Mouse (Mus musculus) forebrain, postnatal 0 days (tissue): ENCODE results near the gene Fam228b. TPM values are rescaled to one million over a fixed set of nuclear protein-coding genes. Genes with fewer than 3 reads are reported as not detected.
"Not testable (repeated sequence)": the region's sequence is repeated elsewhere in the genome, so short reads cannot be mapped to it uniquely, and the experiment has no call there.

Experiments used
- ATAC-seq: fragments of 200-750 bp; cut with Nextera tagmentation; 2 replicates; pipeline ENCODE4 v1.8.0; 2017; ENCODE audit warnings: mild to moderate bottlenecking, moderate library complexity
- DNase-seq: peaks from one replicate; pipeline ENCODE4 v3.0.0-alpha.2; 2015
- H3K27ac ChIP-seq: fragments of 300-500 bp; sonication (generic); 2 replicates; pipeline ENCODE4 v1.5.1; 2014; ENCODE audit warnings: low read depth, mild to moderate bottlenecking, antibody characterized with exemption, low read length, moderate library complexity, mixed read lengths
- H3K27me3 ChIP-seq: fragments of 300-500 bp; sonication (generic); 2 replicates; pipeline ENCODE4 v1.6.1; 2014; ENCODE audit warnings: mild to moderate bottlenecking, low read length, mixed read lengths; ENCODE audit not compliant: insufficient read depth
- H3K36me3 ChIP-seq: fragments of 300-500 bp; sonication (generic); 2 replicates; pipeline ENCODE4 v1.6.1; 2014; ENCODE audit warnings: mild to moderate bottlenecking, moderate library complexity; ENCODE audit not compliant: insufficient read depth
- H3K4me1 ChIP-seq: fragments of 300-500 bp; sonication (generic); 2 replicates; pipeline ENCODE4 v1.6.1; 2014; ENCODE audit warnings: antibody characterized with exemption; ENCODE audit not compliant: insufficient read depth
- H3K4me2 ChIP-seq: fragments of 300-500 bp; sonication (generic); 2 replicates; pipeline ENCODE4 v1.6.1; 2014; ENCODE audit warnings: low read depth, mild to moderate bottlenecking, moderate library complexity
- H3K4me3 ChIP-seq: fragments of 300-500 bp; sonication (generic); 2 replicates; pipeline ENCODE4 v1.5.1; 2014; ENCODE audit warnings: low read depth, low read length, mixed read lengths
- H3K9ac ChIP-seq: fragments of 300-500 bp; sonication (generic); 2 replicates; pipeline ENCODE4 v1.6.1; 2014; ENCODE audit warnings: mild to moderate bottlenecking
- H3K9me3 ChIP-seq: fragments of 300-500 bp; sonication (generic); 2 replicates; pipeline ENCODE4 v1.6.1; 2016; ENCODE audit warnings: low read length
- CTCF ChIP-seq: sonication (generic); IDR thresholded peaks from 2 replicates; pipeline ENCODE4 v1.5.1; 2016; ENCODE audit warnings: antibody characterized with exemption, control low read depth, low read depth
- WGBS: fragments of 180-500 bp; shearing (Covaris S2); extraction: QIAGEN DNeasy Blood & Tissue Kit; methylation state at CpG from one replicate; pipeline ENCODE4 v1.1.7; 2014; 5-methylcytosine and 5-hydroxymethylcytosine counted together
- polyA plus RNA-seq: library from polyadenylated mRNA; unstranded; fragments of >200 nt; fragmentation: Nextera tagmentation; extraction: Ambion mirVana; gene quantifications from 2 replicates; pipeline ENCODE4 v1.2.1, GENCODE M21; 2015
- total RNA-seq: library from RNA; depleted of rRNA; stranded (reverse); fragments of >200 nt; gene quantifications from 2 replicates; pipeline ENCODE4 v1.2.3, GENCODE M21; 2014

The Fam228b gene
- total and polyA plus RNA-seq, 2 experiments from 2014 or later, result 5.8 to 7.8 TPM

- Histone ChIP-seq H3K4me1 (no peaks in the 10 kb centered on the region), H3K27me3 (no peaks in the 10 kb centered on the region), H3K9me3 (no peaks in the 10 kb centered on the region), H3K4me2 (no peak overlapping the region), H3K4me3 (no peak overlapping the region), H3K27ac (no peak overlapping the region), H3K36me3 (no peaks in the 10 kb centered on the region), H3K9ac (no peak overlapping the region)
- ATAC-seq (no peak), DNase-seq (no peak)
- peak; percentile 53 for TF ChIP-seq CTCF
- 68% methylated on average over 1 of the region's 1 CpGs for WGBS
Observed at GRCm38 (mm10) chr12:4793718-4794117, 24.7 kb upstream of the Fam228b start.

- not testable (repeated sequence) for H3K4me3 ChIP-seq, H3K27ac ChIP-seq, H3K9me3 ChIP-seq, H3K4me1 ChIP-seq, H3K36me3 ChIP-seq, H3K27me3 ChIP-seq, H3K4me2 ChIP-seq, DNase-seq, ATAC-seq, H3K9ac ChIP-seq
- WGBS, result 97% methylated on average over 25 of the region's 25 CpGs
Observed at GRCm38 (mm10) chr12:4788128-4788527, 19.1 kb upstream of the Fam228b start.

- WGBS, result 77% methylated on average over 2 of the region's 2 CpGs
- no peaks in the 10 kb centered on the region for H3K27me3 ChIP-seq
- DNase-seq, result no peak
Observed at GRCm38 (mm10) chr12:4784466-4784865, 15.4 kb upstream of the Fam228b start.

GRCm38 (mm10) chr12:4783598-4783997 lies 14.5 kb upstream of the Fam228b start:
- no peak for DNase-seq
- Histone ChIP-seq H3K4me2 (no peak overlapping the region), H3K9me3 (no peaks in the 10 kb centered on the region), H3K9ac (no peak overlapping the region), H3K4me3 (no peak overlapping the region), H3K36me3 (no peaks in the 10 kb centered on the region), H3K27me3 (no peaks in the 10 kb centered on the region), H3K4me1 (no peaks in the 10 kb centered on the region), H3K27ac (no peak overlapping the region)
- WGBS, result 58% methylated on average over 5 of the region's 5 CpGs
- ATAC-seq, result no peak
- no peak for TF ChIP-seq CTCF

More at GRCm38 (mm10) chr12:4784466-4784865, 15.4 kb upstream of the Fam228b start:
- no peak for TF ChIP-seq CTCF
- Histone ChIP-seq H3K9ac (no peak overlapping the region), H3K4me3 (no peak overlapping the region), H3K36me3 (no peaks in the 10 kb centered on the region), H3K4me1 (no peaks in the 10 kb centered on the region), H3K27ac (no peak overlapping the region), H3K9me3 (no peaks in the 10 kb centered on the region), H3K4me2 (no peak overlapping the region)
- ATAC-seq, result no peak

- not testable (repeated sequence) for H3K4me3 ChIP-seq, H3K36me3 ChIP-seq, H3K4me1 ChIP-seq, DNase-seq, H3K27ac ChIP-seq, H3K4me2 ChIP-seq, ATAC-seq, H3K9me3 ChIP-seq, H3K9ac ChIP-seq, H3K27me3 ChIP-seq
- 84% methylated on average over 9 of the region's 9 CpGs for WGBS
Observed at GRCm38 (mm10) chr12:4781725-4782404, 12.8 kb upstream of the Fam228b start.

GRCm38 (mm10) chr12:4781270-4781669 lies 12.2 kb upstream of the Fam228b start:
- ATAC-seq, result no peak
- 86% methylated on average over 1 of the region's 1 CpGs for WGBS

GRCm38 (mm10) chr12:4780245-4780644 lies 11.2 kb upstream of the Fam228b start:
- Histone ChIP-seq H3K9me3 (no peaks in the 10 kb centered on the region), H3K9ac (no peak overlapping the region), H3K4me1 (no peaks in the 10 kb centered on the region), H3K4me3 (no peak overlapping the region), H3K27me3 (no peaks in the 10 kb centered on the region), H3K4me2 (no peak overlapping the region), H3K36me3 (no peaks in the 10 kb centered on the region), H3K27ac (no peak overlapping the region)
- no peak for DNase-seq
- no peak for ATAC-seq
- no peak for TF ChIP-seq CTCF
- WGBS, result 65% methylated on average over 2 of the region's 2 CpGs

More at GRCm38 (mm10) chr12:4781270-4781669, 12.2 kb upstream of the Fam228b start:
- Histone ChIP-seq H3K27ac (no peak overlapping the region), H3K9ac (no peak overlapping the region), H3K4me3 (no peak overlapping the region), H3K9me3 (no peaks in the 10 kb centered on the region), H3K4me1 (no peaks in the 10 kb centered on the region), H3K4me2 (no peak overlapping the region), H3K36me3 (no peaks in the 10 kb centered on the region), H3K27me3 (no peaks in the 10 kb centered on the region)
- no peak for TF ChIP-seq CTCF
- no peak for DNase-seq
